Mouse (Mus musculus): ENCODE data around the gene Gm37419.

GRCm38 (mm10) chr16:23972901-23973300 is 15.4 kb upstream of the Gm37419 start:
- TF ChIP-seq POLR2A (IDR thresholded peaks at IDR 0.05; ENCODE audit: borderline replicate concordance, insufficient read depth, low read length), result no peak
- TF ChIP-seq CTCF (IDR thresholded peaks at IDR 0.05; ENCODE audit: borderline replicate concordance, insufficient read depth, low read depth, low read length), result no peak
